Mouse (Mus musculus) intestine, postnatal 0 days (tissue): ENCODE measurements around the gene Ltb4r1. TPM values are rescaled to one million over a fixed set of nuclear protein-coding genes. Genes with fewer than 3 reads are reported as not detected.

ENCODE experiments used
- ATAC-seq: fragments of 200-750 bp; cut with Nextera tagmentation; 2 replicates; pipeline ENCODE4 v1.8.0; 2017; ENCODE audit warnings: mild to moderate bottlenecking, moderate TSS enrichment, moderate library complexity
- H3K27ac ChIP-seq: fragments of 300-500 bp; sonication (generic); 2 replicates; pipeline ENCODE4 v1.5.1; 2014; ENCODE audit warnings: mild to moderate bottlenecking, low read depth, low read length, moderate library complexity
- H3K27me3 ChIP-seq: fragments of 300-500 bp; sonication (generic); replicated peaks from 2 replicates; pipeline ENCODE4 v1.6.1; 2014; ENCODE audit warnings: low read length, mixed read lengths; ENCODE audit not compliant: control insufficient read depth, insufficient read depth
- H3K36me3 ChIP-seq: fragments of 300-500 bp; sonication (generic); 2 replicates; pipeline ENCODE4 v1.6.1; 2014; ENCODE audit warnings: mild to moderate bottlenecking, moderate library complexity; ENCODE audit not compliant: control insufficient read depth, insufficient read depth
- H3K4me1 ChIP-seq: fragments of 300-500 bp; sonication (generic); replicated peaks from 2 replicates; pipeline ENCODE4 v1.6.1; 2014; ENCODE audit warnings: antibody characterized with exemption, low read length, mixed read lengths; ENCODE audit not compliant: control insufficient read depth, insufficient read depth
- H3K4me2 ChIP-seq: fragments of 300-500 bp; sonication (generic); replicated peaks from 2 replicates; pipeline ENCODE4 v1.6.1; 2014; ENCODE audit warnings: low read depth, mild to moderate bottlenecking, moderate library complexity
- H3K4me3 ChIP-seq: fragments of 300-500 bp; sonication (generic); 2 replicates; pipeline ENCODE4 v1.5.1; 2014; ENCODE audit warnings: low read depth, low read length
- H3K9ac ChIP-seq: fragments of 300-500 bp; sonication (generic); 2 replicates; pipeline ENCODE4 v1.6.1; 2014; ENCODE audit warnings: mild to moderate bottlenecking, low read depth, low read length
- H3K9me3 ChIP-seq: fragments of 300-500 bp; sonication (generic); 2 replicates; pipeline ENCODE4 v1.6.1; 2016; ENCODE audit warnings: mixed run types; ENCODE audit not compliant: control insufficient read depth
- CTCF ChIP-seq: sonication (generic); IDR thresholded peaks from 2 replicates; pipeline ENCODE4 v1.5.1; 2016; ENCODE audit warnings: low read depth, mild to moderate bottlenecking, control low read depth, antibody characterized with exemption, moderate library complexity
- WGBS: fragments of 180-500 bp; shearing (Covaris S2); extraction: QIAGEN DNeasy Blood & Tissue Kit; methylation state at CpG from one replicate; pipeline ENCODE4 v1.1.7; 2014; 5-methylcytosine and 5-hydroxymethylcytosine counted together
- polyA plus RNA-seq: library from polyadenylated mRNA; unstranded; fragments of >200 nt; fragmentation: Nextera tagmentation; extraction: Ambion mirVana; gene quantifications from 2 replicates; pipeline ENCODE4 v1.2.1, GENCODE M21; 2015

Gene Ltb4r1
- polyA plus RNA-seq, result 3.8 and 4.1 TPM in 2 replicates

DNA sequence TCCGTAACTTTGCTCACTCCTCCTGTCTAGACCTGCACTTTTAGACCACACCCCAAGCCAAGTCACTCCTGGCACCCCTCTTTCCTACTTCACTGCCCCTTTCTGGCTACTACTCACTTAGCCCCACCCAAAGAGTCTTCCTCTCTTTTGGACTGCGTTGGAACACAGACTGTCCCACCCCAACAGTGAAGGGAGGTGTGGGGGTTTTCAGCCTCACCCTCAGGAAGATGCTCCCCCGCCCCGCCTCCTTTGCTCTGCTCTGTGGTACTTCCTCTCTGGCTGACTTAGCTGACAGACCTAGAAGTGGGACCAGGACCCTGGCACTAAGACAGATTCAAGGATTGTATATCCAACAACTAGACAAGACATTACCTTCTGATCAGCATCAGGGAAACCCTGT, at the start of gene Ltb4r1:
TSS of gene Ltb4r1 (plus strand) at position 267 of the 400 bp plus-strand sequence.
- Histone ChIP-seq H3K9ac (no peak within 1 kb of the TSS), H3K27me3 (peaks cover 9% of the 10 kb centered on the region; the same call in 1 of the 2 replicates), H3K4me2 (no peak within 1 kb of the TSS), H3K27ac (no peak within 1 kb of the TSS), H3K9me3 (no peaks in the 10 kb centered on the region), H3K4me1 (peaks cover 6% of the 10 kb centered on the region; the same call in 1 of the 2 replicates), H3K36me3 (no peaks in the 10 kb centered on the region), H3K4me3 (no peak within 1 kb of the TSS)
- ATAC-seq, result no peak
- WGBS, result 72% methylated on average over 4 of the region's 4 CpGs
- TF ChIP-seq CTCF, result no peak

- 92% methylated on average over 6 of the region's 6 CpGs for WGBS
- H3K4me1 ChIP-seq, result no peaks in the 10 kb centered on the region; the same call in 1 of the 2 replicates
- no peak overlapping the region for H3K4me3 ChIP-seq
- no peaks in the 10 kb centered on the region for H3K9me3 ChIP-seq
- H3K27ac ChIP-seq, result no peak overlapping the region
- H3K9ac ChIP-seq, result no peak overlapping the region
- no peak overlapping the region for H3K4me2 ChIP-seq
- TF ChIP-seq CTCF, result no peak
- no peak for ATAC-seq
- no peaks in the 10 kb centered on the region for H3K27me3 ChIP-seq
- peaks cover 38% of the 10 kb centered on the region for H3K36me3 ChIP-seq
These were observed 49.5 kb upstream of the Ltb4r1 start for GRCm38 (mm10) chr14:55716271-55716670.

DNA sequence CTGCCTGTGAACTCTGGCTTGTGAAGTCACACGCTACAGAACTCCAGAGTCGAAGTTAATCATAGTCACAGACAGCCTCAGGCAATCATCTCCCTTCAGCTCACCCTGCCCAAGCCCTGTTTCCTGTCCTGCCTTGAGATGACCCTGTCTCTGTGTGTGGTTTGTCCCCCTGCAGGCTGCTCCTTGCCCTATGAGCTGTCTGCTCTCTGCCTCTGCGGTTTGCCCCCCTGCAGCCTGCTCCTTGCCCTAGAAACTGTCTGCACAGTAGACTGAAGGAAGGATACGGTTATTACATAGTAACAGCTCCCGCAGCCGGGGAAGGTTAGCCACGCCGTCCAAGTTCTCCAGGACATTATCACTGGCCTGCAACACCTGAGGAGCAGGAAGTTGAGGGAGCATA, 48.9 kb upstream of the Ltb4r1 start:
- WGBS, result 70% methylated on average over 8 of the region's 8 CpGs
- Histone ChIP-seq H3K27ac (no peak overlapping the region), H3K36me3 (peaks cover 38% of the 10 kb centered on the region), H3K4me1 (no peaks in the 10 kb centered on the region; the same call in 1 of the 2 replicates), H3K9ac (no peak overlapping the region), H3K9me3 (no peaks in the 10 kb centered on the region), H3K27me3 (no peaks in the 10 kb centered on the region), H3K4me2 (no peak overlapping the region), H3K4me3 (no peak overlapping the region)
- no peak for ATAC-seq
- TF ChIP-seq CTCF, result no peak

DNA sequence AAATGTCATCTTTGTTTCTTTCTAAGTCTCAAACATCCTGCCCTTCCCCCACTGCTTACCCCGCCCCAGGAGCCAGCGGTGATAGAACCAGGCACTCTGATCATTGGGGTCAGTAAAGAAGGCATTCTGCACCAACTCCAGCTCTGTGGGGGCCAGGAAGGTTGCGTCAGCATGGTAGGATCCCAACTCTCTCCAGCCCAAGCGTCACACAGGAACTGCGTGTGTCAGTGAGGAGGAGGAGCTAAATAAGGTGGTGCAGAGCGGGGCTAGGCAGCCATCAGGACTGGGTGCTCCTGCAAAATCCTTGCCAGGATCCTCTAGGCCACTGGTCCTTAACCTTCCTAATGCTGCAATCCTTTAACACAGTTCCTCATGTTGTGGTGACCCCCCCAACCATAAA, 46.0 kb upstream of the Ltb4r1 start:
- TF ChIP-seq CTCF, result no peak
- 87% methylated on average over 6 of the region's 6 CpGs for WGBS
- Histone ChIP-seq H3K36me3 (peaks cover 38% of the 10 kb centered on the region), H3K4me3 (no peak overlapping the region), H3K27ac (no peak overlapping the region), H3K9ac (no peak overlapping the region), H3K27me3 (no peaks in the 10 kb centered on the region), H3K4me1 (no peaks in the 10 kb centered on the region), H3K9me3 (no peaks in the 10 kb centered on the region), H3K4me2 (no peak overlapping the region)
- ATAC-seq, result no peak

DNA sequence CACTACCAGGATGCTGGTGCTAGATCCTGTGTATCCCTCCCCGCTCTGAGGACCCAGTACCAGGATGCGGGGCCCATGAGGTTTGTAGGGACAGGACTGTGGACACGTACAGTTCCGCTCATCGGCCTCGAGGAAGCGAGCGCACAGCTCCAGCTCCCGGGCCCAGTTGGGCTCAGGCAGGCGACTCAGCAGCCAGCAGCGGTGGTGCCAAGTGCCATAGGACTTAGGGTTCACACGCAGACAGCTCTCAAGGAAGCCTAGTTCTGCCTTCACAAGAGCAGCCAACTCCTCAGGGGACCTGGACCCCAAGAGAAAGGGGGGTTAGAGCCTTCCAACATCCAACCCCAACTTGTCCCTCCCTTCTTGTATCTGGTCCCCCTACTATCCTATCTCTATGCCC, 45.1 kb upstream of the Ltb4r1 start:
- no peaks in the 10 kb centered on the region for H3K4me1 ChIP-seq
- no peak overlapping the region for H3K4me2 ChIP-seq
- no peak overlapping the region for H3K4me3 ChIP-seq
- WGBS, result 90% methylated on average over 12 of the region's 12 CpGs
- H3K27ac ChIP-seq, result no peak overlapping the region
- ATAC-seq, result no peak
- no peaks in the 10 kb centered on the region for H3K27me3 ChIP-seq
- H3K36me3 ChIP-seq, result peaks cover 38% of the 10 kb centered on the region
- no peaks in the 10 kb centered on the region for H3K9me3 ChIP-seq
- TF ChIP-seq CTCF, result no peak
- H3K9ac ChIP-seq, result no peak overlapping the region

DNA sequence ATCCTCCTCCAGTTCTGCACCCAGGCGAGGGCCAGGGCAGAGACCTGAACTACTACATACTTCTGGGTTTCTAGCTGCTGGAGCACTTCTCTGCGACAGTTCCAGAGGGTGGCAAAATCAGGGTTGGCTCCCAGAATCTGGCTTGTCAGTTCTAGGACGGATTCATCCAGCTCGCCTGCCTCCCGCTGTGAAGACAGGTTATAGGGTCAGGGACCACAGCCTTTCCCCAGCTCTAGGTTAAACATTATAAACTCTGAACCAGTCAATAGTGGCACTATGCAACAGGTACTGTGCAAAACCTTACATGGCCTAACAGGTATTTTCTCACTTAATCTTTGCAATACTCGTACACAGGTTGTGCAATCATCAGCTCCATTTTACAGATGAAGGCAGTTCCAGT, 44.7 kb upstream of the Ltb4r1 start:
- Histone ChIP-seq H3K4me1 (no peaks in the 10 kb centered on the region), H3K4me2 (peak overlapping the region; percentile 86), H3K27ac (no peak overlapping the region), H3K4me3 (peak overlapping the region; percentile 78), H3K36me3 (peaks cover 37% of the 10 kb centered on the region), H3K9me3 (no peaks in the 10 kb centered on the region), H3K27me3 (no peaks in the 10 kb centered on the region), H3K9ac (peak overlapping the region; percentile 66; the same call in 1 of the 2 replicates)
- 71% methylated on average over 6 of the region's 6 CpGs for WGBS
- TF ChIP-seq CTCF, result no peak
- no peak for ATAC-seq
